Mouse (Mus musculus) gonadal fat pad, adult 2 months (tissue): ENCODE measurements around the gene Gpbar1. TPM values are rescaled to one million over a fixed set of nuclear protein-coding genes. Genes with fewer than 3 reads are reported as not detected.
"Not testable (repeated sequence)": the region's sequence is repeated elsewhere in the genome, so short reads cannot be mapped to it uniquely, and the experiment has no call there.

Source experiments
- DNase-seq: peaks from one replicate; pipeline ENCODE4 v3.0.0-alpha.2; 2012; ENCODE audit warnings: low read depth
- polyA plus RNA-seq: library from polyadenylated mRNA; depleted of rRNA; stranded (reverse); fragments of >200 nt; gene quantifications from 2 replicates; pipeline ENCODE4 v1.2.3, GENCODE M21; 2012; rRNA removed

Gpbar1 gene
- polyA plus RNA-seq, 1 experiment: 1.7 TPM

DNA sequence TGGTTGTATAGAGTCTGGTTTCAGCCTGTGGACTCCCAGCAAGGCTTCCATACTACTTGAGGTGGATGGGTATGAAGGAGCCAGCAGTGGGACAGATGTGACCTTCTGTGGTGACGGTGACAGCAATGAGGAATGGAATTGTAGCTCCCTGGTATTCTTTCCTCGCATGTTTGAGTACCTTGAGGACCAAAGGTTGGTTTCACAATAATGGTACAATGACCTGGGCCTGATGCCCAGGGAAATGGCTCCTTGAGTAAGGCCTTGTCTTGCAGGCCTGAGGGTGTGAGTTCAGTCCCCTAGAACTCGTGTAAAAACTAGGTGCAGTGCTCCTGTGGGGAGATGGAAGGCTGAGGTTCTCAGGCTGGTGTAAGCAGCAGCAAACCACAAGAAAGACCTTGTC is 40.4 kb downstream of the Gpbar1 start:
- no peak for DNase-seq

DNA sequence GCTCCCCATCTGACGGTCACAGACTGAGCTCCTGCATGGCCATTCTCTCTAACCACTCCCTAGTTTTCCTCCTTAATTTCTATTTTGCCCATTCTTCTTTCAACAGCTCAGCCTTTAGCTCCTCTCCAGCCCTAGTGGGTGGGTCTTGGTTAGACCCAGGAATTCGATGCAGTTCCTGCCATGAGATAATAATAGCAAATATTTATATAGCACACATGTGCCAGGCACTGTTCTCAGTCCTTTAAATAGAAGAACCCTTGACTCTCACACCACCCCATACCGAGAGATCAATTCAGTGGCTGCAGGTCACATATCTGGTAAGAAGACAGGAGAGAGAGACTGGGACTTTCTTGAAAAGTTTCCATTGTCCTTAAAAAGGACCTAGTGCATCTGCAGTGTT is 43.0 kb downstream of the Gpbar1 start:
- DNase-seq: no peak

DNA sequence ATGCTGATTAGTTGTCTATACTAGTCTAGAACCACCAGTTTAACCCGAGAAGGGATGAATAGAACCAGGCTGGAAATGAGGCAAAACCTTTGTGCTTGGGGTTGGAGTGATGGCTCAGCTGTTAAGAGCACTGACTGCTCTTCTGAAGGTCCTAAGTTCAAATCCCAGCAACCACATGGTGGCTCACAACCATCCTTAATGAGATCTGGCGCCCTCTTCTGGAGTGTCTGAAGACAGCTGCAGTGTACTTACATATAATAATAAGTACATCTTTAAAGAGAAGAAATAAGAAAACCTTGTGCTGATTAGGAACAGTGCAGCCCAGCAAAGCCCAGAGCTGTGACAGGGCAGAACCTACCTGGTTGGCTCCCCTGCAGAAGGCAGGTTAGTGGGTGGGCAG is 48.6 kb downstream of the Gpbar1 start:
- DNase-seq: not testable (repeated sequence)

Other genes with a start within 250 kb of the Gpbar1 start
- 223 and 292 TPM in 2 replicates for gene Tns1, start 154.1 kb upstream of the Gpbar1 start, polyA plus RNA-seq
- 1.5 and 2.3 TPM in 2 replicates for gene Rufy4, start 153.0 kb upstream of the Gpbar1 start, polyA plus RNA-seq
- 0.06 and 0.26 TPM in 2 replicates for gene Cxcr2, start 124.6 kb upstream of the Gpbar1 start, polyA plus RNA-seq
- gene Cxcr1, start 83.9 kb upstream of the Gpbar1 start, polyA plus RNA-seq: not detected in 2 replicates
- 165 and 179 TPM in 2 replicates for gene Arpc2, start 42.5 kb upstream of the Gpbar1 start, polyA plus RNA-seq
- 203 and 210 TPM in 2 replicates for gene Aamp, start 6.2 kb downstream of the Gpbar1 start, polyA plus RNA-seq
- 101 and 110 TPM in 2 replicates for gene Pnkd, start 6.4 kb downstream of the Gpbar1 start, polyA plus RNA-seq
- gene Tmbim1, start 27.1 kb downstream of the Gpbar1 start, polyA plus RNA-seq: 162 and 225 TPM in 2 replicates
- gene Catip, start 83.6 kb downstream of the Gpbar1 start, polyA plus RNA-seq: 1.8 and 2.3 TPM in 2 replicates
- gene Slc11a1, start 96.6 kb downstream of the Gpbar1 start, polyA plus RNA-seq: 36.3 and 42.9 TPM in 2 replicates
- 106 and 112 TPM in 2 replicates for gene Ctdsp1, start 113.0 kb downstream of the Gpbar1 start, polyA plus RNA-seq
- 1.3 and 2.6 TPM in 2 replicates for gene Vil1, start 130.8 kb downstream of the Gpbar1 start, polyA plus RNA-seq
- gene Cnot9, start 227.5 kb downstream of the Gpbar1 start, polyA plus RNA-seq: 18.6 and 20.4 TPM in 2 replicates